Mouse (Mus musculus) heart, adult 2 months (tissue): Measurements from ENCODE around the gene Rsbn1l.
A peak's percentile ranks its signal among the peaks of the same experiment; 100 is the strongest.

ENCODE experiments used
- CTCF ChIP-seq: fragments of 200-600 bp; IDR thresholded peaks from 2 replicates; pipeline ENCODE4 v1.8.1; 2022; ENCODE audit warnings: antibody characterized with exemption, mild to moderate bottlenecking, moderate library complexity
- POLR2A ChIP-seq: fragments of 200-500 bp; IDR thresholded peaks from 2 replicates; pipeline ENCODE4 v1.6.1; 2011; ENCODE audit warnings: mild to moderate bottlenecking, low read depth, low read length, control low read depth; ENCODE audit not compliant: insufficient read depth

- TF ChIP-seq POLR2A = no peak
- TF ChIP-seq CTCF = peak; percentile 70
These were observed 12.8 kb upstream of the Rsbn1l start for GRCm38 (mm10) chr5:20968963-20969362.
